Mouse (Mus musculus) A20 (cell line): Measurements from ENCODE around the gene Trmt1.

ENCODE experiments used
- DNase-seq: peaks from one replicate; pipeline ENCODE4 v3.0.0-alpha.2; 2011; ENCODE audit warnings: low read depth, low spot score

Trmt1 gene

DNA sequence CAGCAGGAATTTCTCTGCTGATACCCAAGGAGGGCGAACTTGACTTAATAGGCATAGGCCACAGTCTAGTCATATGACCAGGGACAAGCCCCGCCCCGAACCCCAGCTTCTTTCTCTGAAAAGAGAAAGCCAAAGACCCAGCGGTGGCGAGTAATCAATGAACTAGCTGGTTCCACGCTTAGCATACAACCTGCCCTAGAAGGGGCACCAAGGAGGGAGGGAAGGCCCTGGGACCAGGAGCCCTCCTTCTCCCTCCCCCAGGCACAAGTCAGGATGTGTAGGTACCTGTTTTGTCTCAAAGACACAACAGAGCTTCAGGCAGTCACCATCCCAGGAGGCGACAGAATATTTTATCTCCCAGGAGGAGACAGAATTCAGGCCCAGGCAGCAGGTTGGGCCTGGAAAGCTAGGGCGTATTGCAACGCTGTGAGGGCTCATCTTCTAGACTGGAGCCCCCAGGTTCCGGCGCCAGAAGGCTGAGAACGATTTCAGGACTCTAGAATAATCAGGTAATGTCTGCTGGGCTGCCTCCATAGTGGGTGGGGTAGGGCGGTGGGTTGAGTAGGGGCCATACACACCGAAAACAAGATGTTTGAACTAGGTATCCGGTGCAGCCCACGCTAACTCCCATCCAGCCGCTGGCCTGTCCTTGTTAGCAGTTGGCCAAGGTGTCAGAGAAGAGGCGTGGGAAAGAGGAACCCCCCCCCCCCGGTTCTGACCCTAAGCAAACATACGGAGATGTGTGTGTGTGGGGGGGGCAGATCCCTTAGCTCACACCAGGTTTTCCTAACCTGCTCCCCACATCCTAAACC, at the start of gene Trmt1:
Gene Trmt1, plus strand, starts transcription at position 117 of the 812 bp plus-strand sequence.
- DNase-seq = peak; percentile 78

DNA sequence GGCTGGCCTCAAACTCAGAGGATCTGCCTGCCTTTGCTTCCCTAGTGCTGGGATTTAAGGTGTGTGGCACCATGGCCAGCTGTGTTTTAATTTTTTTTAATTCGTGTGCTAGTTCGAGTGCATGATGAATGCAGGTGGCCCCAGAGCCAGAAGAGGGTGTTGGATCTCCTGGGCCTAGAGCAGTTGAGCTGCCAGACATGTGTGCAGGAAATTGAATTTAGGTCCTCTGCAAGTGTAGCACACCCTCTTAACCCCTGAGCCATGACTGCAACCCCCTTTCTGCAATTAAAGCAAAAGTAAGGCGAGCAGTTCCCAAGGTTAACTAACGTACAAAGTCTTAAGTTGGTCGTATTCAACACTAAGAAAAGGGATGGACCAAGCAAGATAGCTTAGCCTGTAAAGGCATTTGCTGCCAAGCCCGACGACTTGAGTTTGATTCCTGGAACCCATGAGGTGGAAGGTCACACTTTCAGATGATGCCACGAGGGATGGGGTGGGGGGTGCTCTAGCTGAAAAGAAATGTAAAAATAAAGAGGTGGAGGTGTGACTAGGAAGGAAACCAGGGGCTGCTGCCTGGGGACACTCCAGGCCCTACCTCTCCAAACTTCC, 48.1 kb upstream of the Trmt1 start:
- peak; percentile 77 for DNase-seq

DNA sequence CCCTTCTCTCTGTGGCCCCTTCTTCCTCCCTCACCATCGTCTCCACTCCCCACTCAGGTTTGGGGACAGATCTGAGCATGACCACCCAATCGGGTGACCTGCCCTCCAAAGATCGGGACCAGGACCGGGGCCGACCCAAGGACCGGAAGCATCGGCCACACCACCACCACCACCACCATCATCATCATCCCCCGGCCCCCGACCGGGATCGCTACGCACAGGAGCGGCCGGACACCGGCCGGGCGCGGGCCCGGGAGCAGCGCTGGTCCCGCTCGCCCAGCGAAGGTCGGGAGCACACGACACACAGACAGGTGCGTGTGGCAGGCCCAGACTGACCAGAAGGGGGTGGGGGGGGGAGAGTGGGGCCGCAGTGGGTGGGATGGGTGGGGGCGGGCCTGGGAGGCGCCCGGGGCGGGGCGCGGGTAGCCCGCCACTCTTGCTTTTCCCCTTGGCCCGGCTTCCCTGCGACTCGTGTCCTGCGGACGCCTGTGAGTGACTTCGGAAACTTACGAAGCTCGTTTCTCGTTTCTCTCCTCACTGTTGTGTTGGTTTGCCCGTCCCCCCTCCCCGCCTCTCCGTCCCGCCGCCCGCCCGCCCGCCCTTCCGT, 47.4 kb upstream of the Trmt1 start:
- DNase-seq = peak; percentile 81

DNA sequence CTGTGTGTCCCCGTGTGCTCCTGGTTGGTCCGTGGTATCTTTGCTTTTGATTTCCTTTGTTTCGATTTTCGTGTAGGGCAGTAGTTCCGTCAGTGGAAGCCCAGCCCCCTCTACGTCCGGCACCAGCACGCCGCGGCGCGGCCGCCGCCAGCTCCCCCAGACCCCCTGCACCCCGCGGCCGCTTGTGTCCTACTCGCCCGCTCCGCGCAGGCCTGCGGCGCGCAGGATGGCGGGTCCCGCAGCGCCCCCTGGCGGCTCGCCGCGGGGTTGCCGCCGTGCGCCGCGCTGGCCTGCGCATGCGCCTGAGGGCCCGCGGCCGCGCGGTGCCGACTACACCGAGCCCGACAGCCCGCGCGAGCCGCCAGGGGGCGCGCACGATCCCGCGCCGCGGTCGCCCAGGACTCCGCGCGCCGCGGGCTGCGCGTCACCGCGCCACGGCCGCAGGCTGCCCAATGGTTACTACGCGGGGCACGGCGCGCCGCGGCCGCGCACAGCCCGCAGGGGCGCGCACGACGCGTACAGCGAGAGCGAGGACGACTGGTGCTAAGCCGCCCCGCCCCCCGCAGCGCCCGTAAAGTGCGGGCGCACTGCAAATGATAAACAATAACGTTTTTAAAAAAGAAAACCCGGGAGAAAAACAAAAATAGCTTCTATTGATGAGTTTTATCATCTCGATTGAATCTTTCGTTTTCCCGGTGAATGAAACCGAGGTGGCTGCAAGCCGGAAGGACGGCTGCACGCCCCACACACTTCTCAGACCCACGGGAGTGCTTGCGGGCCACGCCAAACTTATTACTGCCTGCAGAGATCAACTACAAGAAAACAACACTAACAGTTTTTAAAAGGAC, 46.7 kb upstream of the Trmt1 start:
- peak; percentile 94 for DNase-seq

DNA sequence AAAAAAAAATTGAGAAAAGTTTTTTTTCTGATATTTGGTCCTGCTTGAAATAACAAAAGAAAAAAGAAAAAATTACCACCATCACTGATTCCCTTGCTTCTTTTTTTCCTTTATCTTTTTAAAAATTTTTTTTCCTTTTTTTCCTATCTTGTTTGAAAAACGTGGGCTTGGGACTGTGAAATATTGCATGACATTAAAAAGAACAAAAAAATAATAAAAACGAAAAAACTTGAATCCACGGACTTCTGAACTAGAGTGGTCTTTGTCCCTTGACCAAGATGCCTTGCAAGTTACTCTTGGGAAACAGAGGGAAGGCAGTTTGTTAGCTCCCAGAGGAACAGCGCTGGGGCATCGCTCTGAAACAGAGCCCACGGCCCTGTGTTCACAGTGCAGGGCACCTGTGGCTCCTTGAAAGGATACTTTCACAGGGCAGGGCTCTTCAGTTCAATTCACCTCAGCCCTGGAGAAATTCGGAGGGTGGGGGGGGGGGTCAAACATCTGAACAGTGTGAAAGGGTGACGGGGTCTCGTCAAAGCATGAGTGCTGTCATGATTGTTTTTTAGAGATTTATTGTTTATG, 46.0 kb upstream of the Trmt1 start:
- DNase-seq = no peak

DNA sequence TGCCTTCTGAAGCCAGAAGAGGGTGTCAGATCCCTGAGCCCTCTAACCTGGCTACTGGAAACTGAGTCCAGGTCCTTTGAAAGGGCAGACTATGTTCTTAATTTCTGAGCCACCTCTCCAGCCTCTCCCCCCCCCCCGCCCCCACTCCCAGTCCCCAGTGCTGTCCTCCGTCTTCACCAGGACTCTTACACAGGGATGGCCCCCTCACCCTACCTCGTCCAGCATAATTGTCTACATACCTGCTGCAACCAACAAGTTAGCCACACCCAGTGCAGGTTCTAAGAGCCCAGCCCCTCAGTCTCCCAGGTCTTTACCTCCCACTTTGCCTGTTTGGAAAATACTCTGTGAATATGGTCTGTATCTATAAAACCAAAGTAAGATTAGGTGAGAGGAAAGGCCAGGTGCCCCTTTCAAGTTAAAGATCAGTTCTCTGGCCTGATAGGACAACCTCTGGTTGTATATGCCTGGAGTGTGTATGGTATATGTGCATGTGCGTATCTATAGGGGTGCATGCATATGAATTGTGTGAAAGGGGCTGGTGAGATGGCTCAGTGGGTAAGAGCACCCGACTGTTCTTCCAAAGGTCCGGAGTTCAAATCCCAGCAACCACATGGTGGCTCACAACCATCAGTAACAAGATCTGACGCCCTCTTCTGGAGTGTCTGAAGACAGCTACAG, 45.4 kb upstream of the Trmt1 start:
- no peak for DNase-seq

DNA sequence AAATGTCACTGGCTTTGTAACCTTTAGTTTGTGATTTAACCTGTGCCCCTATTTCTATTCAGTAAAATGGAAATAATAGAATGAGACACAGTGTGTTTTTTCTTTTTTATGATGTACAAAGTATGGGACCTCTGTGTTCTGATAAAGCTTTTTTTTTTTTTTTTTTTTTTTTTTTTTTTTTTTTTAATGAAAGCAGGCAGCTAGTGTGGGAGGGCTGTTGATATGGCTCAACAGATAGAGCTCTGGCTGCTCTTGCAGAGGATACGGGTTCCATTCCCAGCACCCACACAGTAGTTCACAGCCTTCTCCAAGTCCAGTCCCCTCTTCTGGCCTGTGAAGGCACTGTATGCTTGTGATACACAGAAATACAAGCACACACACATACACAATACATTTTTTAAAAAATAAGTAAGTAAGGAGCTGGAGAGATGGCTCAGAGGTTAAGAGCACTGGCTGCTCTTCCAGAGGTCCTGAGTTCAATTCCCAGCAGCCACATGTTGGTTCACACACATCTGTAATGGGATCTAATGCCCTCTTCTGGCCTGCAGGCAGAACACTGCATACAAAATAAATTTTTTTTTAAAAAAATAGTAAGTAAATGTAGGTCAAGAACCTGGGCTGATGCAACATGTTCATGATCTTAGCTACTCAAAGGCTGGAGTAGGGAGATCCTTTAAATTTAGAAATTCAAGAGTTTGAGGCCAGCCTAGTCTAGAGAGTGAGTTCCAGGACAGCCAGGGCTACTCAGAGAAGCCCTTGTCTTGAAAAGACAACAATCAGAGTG, 44.3 kb upstream of the Trmt1 start:
- DNase-seq = peak; percentile 24

DNA sequence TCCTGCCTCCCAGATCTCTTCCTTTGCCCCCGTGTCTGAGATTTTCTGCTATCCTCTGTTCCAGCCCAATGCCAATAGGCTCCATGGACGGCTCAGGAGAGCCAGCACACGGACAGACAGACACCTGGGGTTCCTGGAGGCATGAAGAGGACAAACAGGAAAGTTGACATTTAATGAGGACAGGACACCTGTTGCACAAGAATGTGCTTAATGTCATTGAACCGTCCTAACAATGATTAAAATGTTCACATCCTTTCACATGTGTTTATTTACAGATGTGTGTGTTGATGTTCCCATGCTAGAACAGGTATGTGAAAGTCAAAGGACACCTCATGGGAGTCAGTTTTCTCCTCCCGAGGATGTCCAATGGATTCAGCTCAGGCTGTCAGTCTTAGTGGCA, 43.1 kb upstream of the Trmt1 start:
- no peak for DNase-seq

DNA sequence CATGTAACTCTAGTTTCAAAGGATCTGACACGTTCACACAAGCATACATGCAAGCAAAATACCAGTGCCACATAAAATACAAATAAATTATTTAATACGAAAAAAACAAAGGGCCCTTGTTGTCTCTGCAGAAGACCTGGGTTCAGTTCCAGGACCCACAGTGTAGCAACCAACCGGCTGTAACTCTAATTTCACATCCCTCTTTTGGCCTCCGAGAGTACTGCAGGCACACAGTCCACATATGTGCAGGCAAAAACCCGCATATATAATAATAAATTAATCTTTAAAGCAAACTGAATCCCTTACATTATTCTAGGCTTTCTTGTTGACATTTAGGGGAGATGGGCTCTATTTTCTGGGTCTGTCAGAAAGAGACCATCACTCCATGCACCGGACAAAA, 39.3 kb upstream of the Trmt1 start:
- no peak for DNase-seq

DNA sequence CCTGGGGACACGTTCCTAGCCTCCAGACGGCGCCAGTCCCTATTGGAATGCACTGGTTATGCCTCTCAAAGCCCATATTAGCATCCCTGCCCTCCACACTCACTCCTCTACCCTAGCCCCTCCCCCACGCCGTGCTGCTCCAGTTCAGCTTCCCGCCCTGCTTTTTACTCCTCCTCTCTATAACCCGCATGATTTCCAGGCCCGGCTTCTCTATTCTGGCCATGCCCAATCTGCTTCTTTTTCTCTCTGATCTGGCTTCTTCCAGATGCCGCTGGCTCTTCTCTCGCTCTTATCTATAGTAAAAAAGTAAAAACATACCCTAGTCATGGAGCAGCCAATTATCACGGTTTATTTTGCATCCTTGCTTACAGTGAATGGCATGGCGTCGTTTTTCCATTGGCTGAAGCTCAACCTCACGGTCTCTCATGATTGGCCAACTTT, 38.6 kb upstream of the Trmt1 start:
- no peak for DNase-seq

DNA sequence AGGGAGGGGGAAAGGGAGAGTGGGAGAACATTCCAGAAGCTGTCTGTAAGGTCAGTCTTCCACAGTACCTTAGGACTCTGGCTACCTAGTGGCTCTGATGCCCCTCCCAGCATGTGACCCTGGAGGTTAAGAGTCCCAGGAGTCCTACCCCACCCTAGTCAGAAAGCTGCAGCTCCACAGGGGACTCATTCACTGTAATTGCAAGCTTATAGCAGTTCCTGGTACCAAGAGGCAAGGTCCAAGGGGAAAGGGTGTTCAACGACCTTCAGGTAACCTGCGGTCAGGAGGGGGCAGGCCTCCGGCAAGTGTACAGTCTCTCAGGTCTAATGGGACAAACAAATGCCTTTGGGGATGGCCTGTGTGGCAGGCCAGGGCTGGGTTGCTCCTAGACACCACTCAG, 35.9 kb upstream of the Trmt1 start:
- DNase-seq = no peak

DNA sequence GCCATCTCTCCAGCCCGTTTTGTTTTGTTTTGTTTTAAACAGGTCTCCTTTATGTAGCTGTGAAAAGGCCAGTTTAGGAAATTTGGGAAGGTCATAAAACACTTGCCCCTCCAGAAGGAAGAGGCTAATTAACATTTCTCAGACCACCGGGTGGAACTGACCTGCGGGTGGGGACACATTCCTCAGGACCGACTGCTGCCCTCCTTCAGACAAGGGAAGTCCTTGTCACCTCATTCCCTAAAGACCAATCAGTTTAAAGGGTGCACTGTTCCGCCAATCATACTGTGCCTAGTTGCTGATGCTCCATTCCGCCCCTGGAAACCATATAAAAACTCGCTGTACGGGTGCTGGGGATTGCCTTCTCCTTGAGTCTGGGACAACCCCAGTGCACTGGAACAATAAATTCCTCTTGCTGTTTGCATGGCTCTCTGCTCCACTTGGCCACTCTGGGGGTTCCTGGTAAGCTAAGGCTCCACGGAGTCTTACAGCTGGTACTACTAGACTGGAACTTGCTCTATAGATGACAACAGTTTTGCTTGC, 32.9 kb upstream of the Trmt1 start:
- DNase-seq = no peak

DNA sequence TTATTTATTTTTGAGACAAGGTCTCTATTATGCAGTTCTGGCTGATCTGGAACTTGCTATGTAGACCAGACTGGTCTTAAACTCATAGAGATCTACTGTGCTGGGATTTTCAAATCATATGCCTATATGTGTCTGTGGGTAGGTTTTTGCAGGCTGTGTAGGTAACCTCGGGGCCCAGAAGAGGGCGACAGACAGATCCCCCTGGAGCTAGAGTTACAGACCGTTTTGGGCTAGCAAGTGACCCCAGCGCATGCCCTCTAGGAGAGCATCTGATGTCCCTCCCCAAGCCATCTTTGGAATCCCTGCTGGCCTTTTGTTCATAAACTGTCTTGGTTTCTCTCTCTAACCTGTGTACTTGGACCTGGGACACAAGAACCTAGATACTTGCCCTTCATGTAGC, 31.5 kb upstream of the Trmt1 start:
- peak; percentile 49 for DNase-seq

DNA sequence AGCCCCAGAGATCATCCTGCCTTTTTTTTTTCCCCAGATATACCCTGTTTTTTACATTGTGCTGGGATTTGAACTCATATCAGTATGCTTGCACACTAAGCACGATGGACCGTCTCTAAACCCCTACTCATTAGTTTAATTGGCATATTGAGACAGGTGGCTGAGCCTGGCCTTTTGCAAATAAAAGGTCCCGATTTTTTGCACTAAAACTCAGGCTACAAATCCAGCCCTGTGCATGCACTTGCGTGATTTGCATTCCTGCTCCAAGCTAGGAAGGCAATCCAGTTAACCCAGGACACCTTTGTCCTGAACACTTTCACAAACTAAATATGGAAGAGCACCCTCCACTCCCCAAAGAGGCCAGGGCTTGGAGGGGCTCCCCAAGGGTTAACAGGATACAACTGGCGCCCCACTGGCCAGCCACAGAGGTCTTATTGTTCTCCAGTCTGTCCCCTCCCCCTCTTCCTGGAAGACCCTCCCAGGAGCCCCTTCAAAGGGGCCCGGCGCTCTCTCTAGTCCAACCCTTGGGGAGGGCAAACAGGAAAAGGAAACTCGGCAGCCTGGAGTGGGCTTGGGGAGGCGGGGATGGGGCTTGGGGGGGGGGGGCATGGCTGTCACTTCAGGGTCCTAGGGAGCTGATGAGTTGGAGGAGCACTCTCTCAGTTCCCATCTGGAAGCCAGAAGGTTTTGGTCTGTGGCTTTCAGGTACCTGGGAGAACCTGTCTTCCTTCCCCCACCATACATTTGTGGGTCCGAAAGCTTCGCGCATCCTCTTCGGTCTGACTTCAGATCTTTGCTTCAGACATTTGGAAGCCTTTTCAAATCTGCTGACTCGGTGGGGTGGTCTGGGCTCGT, 30.5 kb upstream of the Trmt1 start:
- DNase-seq = no peak

DNA sequence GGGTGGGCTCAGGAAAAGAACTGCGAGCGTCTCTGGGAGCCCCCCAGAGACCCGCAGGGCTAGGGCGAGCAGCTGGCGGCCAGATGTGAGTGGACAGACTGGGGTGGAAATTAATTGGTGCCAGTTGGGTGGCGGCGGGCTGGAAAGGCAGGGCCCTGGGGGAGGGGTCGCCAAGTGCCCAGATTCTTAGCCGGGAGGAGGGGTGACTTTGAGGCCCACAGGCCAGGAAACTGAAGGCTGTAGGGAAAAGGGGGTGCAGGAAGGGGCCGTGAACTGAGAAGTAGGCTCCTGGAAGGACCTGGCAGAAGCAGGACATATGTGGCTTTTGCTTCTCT, 29.9 kb upstream of the Trmt1 start:
- no peak for DNase-seq

DNA sequence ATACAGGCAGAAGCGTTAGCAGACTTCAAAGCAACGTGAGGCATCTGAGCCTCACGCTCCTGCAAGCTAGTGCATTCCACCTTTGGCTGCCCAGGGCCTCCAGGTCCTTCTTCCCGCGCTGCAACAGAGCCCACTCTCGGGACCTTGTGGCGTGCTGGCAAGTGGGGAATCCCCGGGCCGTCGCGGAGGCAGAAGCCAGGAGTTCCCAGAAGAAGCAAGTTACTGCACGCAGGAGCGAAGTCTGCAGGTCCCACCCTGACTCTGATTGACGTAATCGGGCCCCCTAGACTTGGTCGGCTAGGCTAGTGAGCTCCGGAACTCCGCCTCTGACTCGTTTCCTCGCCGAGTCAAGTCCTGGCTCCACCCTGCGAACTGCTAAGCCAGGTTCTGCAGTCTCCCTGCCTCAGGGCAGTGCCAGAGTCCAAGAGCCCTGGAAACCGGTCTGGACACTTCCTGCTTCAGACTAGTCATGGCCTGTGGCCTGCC, 29.4 kb upstream of the Trmt1 start:
- no peak for DNase-seq

DNA sequence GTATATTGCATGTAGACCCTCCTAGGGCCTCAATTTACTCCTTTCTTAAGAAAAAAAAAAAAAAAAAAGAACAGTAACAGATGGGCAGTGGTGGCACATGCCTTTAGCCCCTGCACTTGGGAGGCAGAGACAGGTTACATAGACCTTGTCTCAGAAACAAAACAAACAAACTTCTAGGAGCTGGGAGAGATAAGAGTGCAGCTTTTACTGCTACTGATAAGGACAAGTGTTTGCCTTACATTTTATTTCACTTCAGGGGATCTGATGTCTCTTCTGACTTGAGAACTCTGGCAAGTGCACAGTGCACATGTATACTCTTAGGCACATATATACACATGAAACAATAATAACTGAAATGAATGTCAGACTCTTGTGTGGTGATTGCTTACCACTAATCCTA, 28.9 kb upstream of the Trmt1 start:
- DNase-seq = no peak

DNA sequence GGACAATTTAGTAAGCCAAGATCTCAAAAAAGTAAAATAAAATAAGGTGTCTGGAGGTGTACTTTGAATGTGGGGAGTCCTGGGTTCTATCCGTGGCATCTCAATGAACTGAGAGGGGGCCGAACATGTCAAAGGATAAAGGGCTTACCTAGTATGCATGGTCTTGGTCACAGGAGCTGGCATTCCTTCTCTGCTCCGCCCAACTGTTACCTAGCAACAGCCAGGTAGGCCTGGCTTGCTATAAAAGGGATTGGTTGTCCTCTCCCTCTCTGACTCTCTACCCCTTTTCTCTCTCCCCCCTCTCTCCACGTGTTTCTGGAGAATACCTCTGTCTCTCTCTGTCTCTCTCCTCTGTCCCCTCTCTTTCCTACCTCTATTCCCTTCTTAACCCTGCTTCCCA, 28.4 kb upstream of the Trmt1 start:
- DNase-seq = no peak

DNA sequence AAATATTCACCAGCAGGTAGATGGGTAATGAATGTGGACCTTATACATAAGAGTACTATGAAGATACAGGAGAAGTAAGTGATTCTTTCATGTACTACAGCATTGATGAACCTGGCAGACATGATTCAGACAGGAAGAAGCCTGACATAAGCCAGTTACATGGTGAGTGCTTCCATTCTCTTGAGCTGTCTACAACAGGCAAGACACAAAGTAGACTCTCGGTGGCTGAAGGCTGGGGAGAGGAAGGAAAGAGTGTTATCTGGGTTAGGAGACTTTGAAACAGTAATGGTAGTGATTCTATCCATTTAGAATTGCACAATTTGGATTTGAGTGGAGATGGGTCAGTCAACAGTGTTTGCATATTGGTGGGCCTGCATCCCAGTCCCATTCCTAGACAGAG, 27.2 kb upstream of the Trmt1 start:
- no peak for DNase-seq
